Mouse (Mus musculus): ENCODE results near the gene Arl9. TPM values are rescaled to one million over a fixed set of nuclear protein-coding genes. Genes with fewer than 3 reads are reported as not detected.

Gene Arl9
- total and polyA plus RNA-seq, 3 experiments: 1.6 to 1.7 TPM; not detected in 1

DNA sequence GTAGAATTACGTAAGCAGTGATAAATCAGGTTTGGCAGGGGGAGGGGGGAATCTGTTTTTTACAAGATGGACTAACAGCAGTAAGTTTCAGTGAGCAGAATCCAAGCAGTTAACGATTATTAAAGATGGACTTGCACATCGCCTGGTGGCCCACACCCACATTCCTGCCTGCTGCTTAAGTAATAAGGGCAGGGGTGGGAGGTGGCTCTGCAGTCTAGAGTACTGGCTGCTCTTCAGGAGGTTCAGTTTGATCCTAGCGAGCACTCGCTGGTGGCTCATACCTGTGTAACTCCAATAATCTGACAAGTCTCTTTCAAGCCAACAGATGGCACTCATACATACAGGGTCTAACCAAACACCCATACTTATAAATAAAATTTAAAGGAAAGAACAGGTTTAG is 44.3 kb upstream of the Arl9 start:
- Histone ChIP-seq H3K9ac (ENCODE audit: control insufficient read depth, low read depth, low read length, poor library complexity, severe bottlenecking) (no peak overlapping the region), H3K4me3 (ENCODE audit: control insufficient read depth in 1 of 2, insufficient read depth in 1 of 2, low read depth in 2 of 2, low read length in 2 of 2) (no peak overlapping the region), H3K4me1 (ENCODE audit: control insufficient read depth in 1 of 2, insufficient read depth in 2 of 2, low read length in 2 of 2) (peaks cover 3% of the 10 kb centered on the region in 2 experiments), H3K27ac (ENCODE audit: control insufficient read depth, low read depth, low read length) (no peak overlapping the region), H3K9me3 (replicated peaks; ENCODE audit: insufficient read depth, low read length) (no peaks in the 10 kb centered on the region), H3K36me3 (ENCODE audit: control insufficient read depth in 1 of 2, insufficient read depth in 2 of 2, low read length in 2 of 2) (peaks cover 18 to 37% of the 10 kb centered on the region in 2 experiments), H3K27me3 (ENCODE audit: control insufficient read depth in 1 of 2, insufficient read depth in 2 of 2, low read length in 2 of 2) (no peaks in the 10 kb centered on the region), H3K79me2 (ENCODE audit: control insufficient read depth, insufficient read depth, low read length, poor library complexity) (peaks cover 11% of the 10 kb centered on the region)
- TF ChIP-seq CTCF (IDR thresholded peaks at IDR 0.05 in 2 of 3, conservative IDR thresholded peaks at IDR 0.05 in 1 of 3; ENCODE audit: control insufficient read depth in 1 of 3, insufficient read depth in 1 of 3, low read depth in 2 of 3, low read length in 3 of 3, poor library complexity in 1 of 3, severe bottlenecking in 1 of 3) (peak in 1 of 3 experiments; percentile 1; a peak in 1 of 6 replicates), EP300 (IDR thresholded peaks at IDR 0.05; ENCODE audit: low read depth in 1 of 2, low read length in 2 of 2) (no peak)
- DNase-seq (ENCODE audit: low read depth, low spot score): no peak

- Histone ChIP-seq H3K36me3 (ENCODE audit: control insufficient read depth in 1 of 2, insufficient read depth in 2 of 2, low read length in 2 of 2) (peaks cover 2 to 34% of the 10 kb centered on the region in 2 experiments; a peak in 2 of 4 replicates), H3K27me3 (ENCODE audit: control insufficient read depth in 1 of 2, insufficient read depth in 2 of 2, low read length in 2 of 2) (no peaks in the 10 kb centered on the region), H3K9me3 (replicated peaks; ENCODE audit: insufficient read depth, low read length) (no peaks in the 10 kb centered on the region), H3K27ac (ENCODE audit: control insufficient read depth, low read depth, low read length) (no peak overlapping the region), H3K79me2 (ENCODE audit: control insufficient read depth, insufficient read depth, low read length, poor library complexity) (peaks cover 2% of the 10 kb centered on the region), H3K4me3 (ENCODE audit: control insufficient read depth in 1 of 2, insufficient read depth in 1 of 2, low read depth in 2 of 2, low read length in 2 of 2) (no peak overlapping the region), H3K9ac (ENCODE audit: control insufficient read depth, low read depth, low read length, poor library complexity, severe bottlenecking) (no peak overlapping the region), H3K4me1 (ENCODE audit: control insufficient read depth in 1 of 2, insufficient read depth in 2 of 2, low read length in 2 of 2) (no peaks in the 10 kb centered on the region)
- TF ChIP-seq ZMIZ1 (IDR thresholded peaks at IDR 0.05; ENCODE audit: low read depth, low read length): no peak
- TF ChIP-seq ELF1 (IDR thresholded peaks at IDR 0.05; ENCODE audit: low read depth, low read length): no peak
- TF ChIP-seq USF1 (IDR thresholded peaks at IDR 0.05; ENCODE audit: low read depth, low read length): no peak
- TF ChIP-seq MAZ (IDR thresholded peaks at IDR 0.05; ENCODE audit: low read depth, low read length): no peak
- TF ChIP-seq UBTF (IDR thresholded peaks at IDR 0.05; ENCODE audit: borderline replicate concordance, insufficient read depth, low read depth, low read length): no peak
- TF ChIP-seq NRF1 (IDR thresholded peaks at IDR 0.05; ENCODE audit: insufficient read depth, low read depth, low read length, poor library complexity, severe bottlenecking): no peak
- TF ChIP-seq MXI1 (IDR thresholded peaks at IDR 0.05; ENCODE audit: low read depth, low read length): no peak
- no peak for TF ChIP-seq EP300 (IDR thresholded peaks at IDR 0.05; ENCODE audit: low read depth in 1 of 2, low read length in 2 of 2)
- TF ChIP-seq TAL1 (IDR thresholded peaks at IDR 0.05; ENCODE audit: low read length): no peak
- TF ChIP-seq MAFK (IDR thresholded peaks at IDR 0.05; ENCODE audit: borderline replicate concordance, low read depth, low read length): no peak
- no peak for TF ChIP-seq MYB (IDR thresholded peaks at IDR 0.05; ENCODE audit: low read depth, low read length)
- TF ChIP-seq POLR2AphosphoS5 (IDR thresholded peaks at IDR 0.05; ENCODE audit: borderline replicate concordance, low read depth, low read length): no peak
- no peak for TF ChIP-seq BHLHE40 (IDR thresholded peaks at IDR 0.05; ENCODE audit: borderline replicate concordance, low read depth, low read length)
- no peak for TF ChIP-seq CHD1 (IDR thresholded peaks at IDR 0.05; ENCODE audit: low read depth, low read length)
- TF ChIP-seq TBP (IDR thresholded peaks at IDR 0.05; ENCODE audit: low read depth, low read length): no peak
- no peak for TF ChIP-seq HCFC1 (IDR thresholded peaks at IDR 0.05; ENCODE audit: low read depth, low read length)
- TF ChIP-seq CTCF (IDR thresholded peaks at IDR 0.05 in 2 of 3, conservative IDR thresholded peaks at IDR 0.05 in 1 of 3; ENCODE audit: control insufficient read depth in 1 of 3, insufficient read depth in 1 of 3, low read depth in 2 of 3, low read length in 3 of 3, poor library complexity in 1 of 3, severe bottlenecking in 1 of 3): no peak
- TF ChIP-seq RCOR1 (IDR thresholded peaks at IDR 0.05; ENCODE audit: low read depth, low read length): no peak
- TF ChIP-seq MAX (IDR thresholded peaks at IDR 0.05; ENCODE audit: low read length): no peak
- TF ChIP-seq SIN3A (IDR thresholded peaks at IDR 0.05; ENCODE audit: low read length): no peak
- DNase-seq (ENCODE audit: low read depth, low spot score): no peak
These were observed 41.3 kb upstream of the Arl9 start for GRCm38 (mm10) chr5:76962545-76962944.
